Mouse (Mus musculus): ENCODE data around the gene Lzts2. TPM values are rescaled to one million over a fixed set of nuclear protein-coding genes. Genes with fewer than 3 reads are reported as not detected.
"Not testable (repeated sequence)": the region's sequence is repeated elsewhere in the genome, so short reads cannot be mapped to it uniquely, and the experiment has no call there.

Gene Lzts2
- polyA plus RNA-seq, 1 experiment from 2014 or later = 38.0 TPM

DNA sequence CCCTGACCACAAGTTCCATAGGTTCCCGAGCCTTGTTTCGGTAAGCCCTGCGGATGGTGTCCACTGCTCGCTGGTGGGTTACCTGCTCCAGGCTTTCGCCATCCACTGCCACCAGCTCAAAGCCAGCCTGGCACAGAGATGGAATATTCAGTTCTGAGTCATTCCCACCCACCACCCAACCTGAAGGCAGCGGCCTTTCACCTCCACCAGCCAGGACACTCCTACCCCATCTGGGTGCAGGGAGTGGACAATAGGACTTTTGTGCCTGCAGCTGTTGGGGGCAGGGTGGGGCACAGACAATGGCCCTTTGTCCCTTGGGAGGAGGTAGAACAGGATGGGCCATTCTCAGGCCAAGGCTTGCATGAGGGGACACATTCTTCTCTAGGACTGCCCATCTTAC is 13.6 kb downstream of the Lzts2 start:
- no peaks in the 10 kb centered on the region for H3K27me3 ChIP-seq (ENCODE audit: control insufficient read depth, insufficient read depth, low read length)
- H3K9me3 ChIP-seq (replicated peaks; ENCODE audit: control insufficient read depth, low read length) = no peaks in the 10 kb centered on the region
- H3K9ac ChIP-seq (ENCODE audit: low read length) = no peak overlapping the region
- ATAC-seq (replicated peaks; ENCODE audit: extremely low read depth, insufficient read depth, low FRiP score) = no peak
- H3K4me3 ChIP-seq (ENCODE audit: low read length) = no peak overlapping the region
- peaks cover 30% of the 10 kb centered on the region for H3K4me1 ChIP-seq (ENCODE audit: control insufficient read depth, insufficient read depth, low read length)
- WGBS = 78% methylated on average over 6 of the region's 6 CpGs
- H3K27ac ChIP-seq (ENCODE audit: low read length) = no peak overlapping the region
- H3K4me2 ChIP-seq (ENCODE audit: low read depth, low read length) = no peak overlapping the region
- H3K36me3 ChIP-seq (ENCODE audit: control insufficient read depth, insufficient read depth) = peaks cover 44% of the 10 kb centered on the region

GRCm38 (mm10) chr19:45028746-45029145 is 14.5 kb downstream of the Lzts2 start:
- 42% methylated on average over 19 of the region's 19 CpGs for WGBS
- H3K4me2 ChIP-seq (ENCODE audit: low read depth, low read length) = no peak overlapping the region

GRCm38 (mm10) chr19:45029571-45029970 is 15.4 kb downstream of the Lzts2 start:
- Histone ChIP-seq H3K27me3 (ENCODE audit: control insufficient read depth, insufficient read depth, low read length) (no peaks in the 10 kb centered on the region), H3K9ac (ENCODE audit: low read length) (no peak overlapping the region), H3K9me3 (replicated peaks; ENCODE audit: control insufficient read depth, low read length) (no peaks in the 10 kb centered on the region), H3K36me3 (ENCODE audit: control insufficient read depth, insufficient read depth) (peaks cover 34% of the 10 kb centered on the region), H3K4me2 (ENCODE audit: low read depth, low read length) (no peak overlapping the region), H3K27ac (ENCODE audit: low read length) (no peak overlapping the region), H3K4me3 (ENCODE audit: low read length) (no peak overlapping the region), H3K4me1 (ENCODE audit: control insufficient read depth, insufficient read depth, low read length) (peaks cover 30% of the 10 kb centered on the region)
- WGBS = 63% methylated on average over 9 of the region's 9 CpGs
- ATAC-seq (replicated peaks; ENCODE audit: extremely low read depth, insufficient read depth, low FRiP score) = no peak

More at GRCm38 (mm10) chr19:45028746-45029145, 14.5 kb downstream of the Lzts2 start:
- Histone ChIP-seq H3K27ac (ENCODE audit: low read length) (no peak overlapping the region), H3K9me3 (replicated peaks; ENCODE audit: control insufficient read depth, low read length) (no peaks in the 10 kb centered on the region), H3K9ac (ENCODE audit: low read length) (no peak overlapping the region), H3K36me3 (ENCODE audit: control insufficient read depth, insufficient read depth) (peaks cover 39% of the 10 kb centered on the region), H3K4me1 (ENCODE audit: control insufficient read depth, insufficient read depth, low read length) (peaks cover 30% of the 10 kb centered on the region), H3K4me3 (ENCODE audit: low read length) (no peak overlapping the region), H3K27me3 (ENCODE audit: control insufficient read depth, insufficient read depth, low read length) (no peaks in the 10 kb centered on the region)
- ATAC-seq (replicated peaks; ENCODE audit: extremely low read depth, insufficient read depth, low FRiP score) = no peak

- Histone ChIP-seq H3K4me2 (ENCODE audit: low read depth, low read length) (no peak overlapping the region), H3K4me1 (ENCODE audit: control insufficient read depth, insufficient read depth, low read length) (peaks cover 30% of the 10 kb centered on the region), H3K27me3 (ENCODE audit: control insufficient read depth, insufficient read depth, low read length) (no peaks in the 10 kb centered on the region), H3K36me3 (ENCODE audit: control insufficient read depth, insufficient read depth) (peaks cover 28% of the 10 kb centered on the region), H3K9me3 (replicated peaks; ENCODE audit: control insufficient read depth, low read length) (no peaks in the 10 kb centered on the region), H3K27ac (ENCODE audit: low read length) (no peak overlapping the region), H3K9ac (ENCODE audit: low read length) (no peak overlapping the region), H3K4me3 (ENCODE audit: low read length) (no peak overlapping the region)
- peak; percentile 18; the same call in 1 of the 2 replicates for ATAC-seq (replicated peaks; ENCODE audit: extremely low read depth, insufficient read depth, low FRiP score)
- 27% methylated on average over 8 of the region's 8 CpGs for WGBS
Observed at GRCm38 (mm10) chr19:45030111-45030510, 15.9 kb downstream of the Lzts2 start.

- Histone ChIP-seq H3K36me3 (ENCODE audit: control insufficient read depth, insufficient read depth) (peaks cover 20% of the 10 kb centered on the region), H3K4me2 (ENCODE audit: low read depth, low read length) (peak overlapping the region; percentile 67), H3K4me1 (ENCODE audit: control insufficient read depth, insufficient read depth, low read length) (peaks cover 30% of the 10 kb centered on the region), H3K9ac (ENCODE audit: low read length) (peak overlapping the region; percentile 60), H3K9me3 (replicated peaks; ENCODE audit: control insufficient read depth, low read length) (no peaks in the 10 kb centered on the region), H3K27ac (ENCODE audit: low read length) (no peak overlapping the region), H3K4me3 (ENCODE audit: low read length) (peak overlapping the region; percentile 39), H3K27me3 (ENCODE audit: control insufficient read depth, insufficient read depth, low read length) (no peaks in the 10 kb centered on the region)
- WGBS = 37% methylated on average over 20 of the region's 20 CpGs
- ATAC-seq (replicated peaks; ENCODE audit: extremely low read depth, insufficient read depth, low FRiP score) = peak; percentile 43
Observed at GRCm38 (mm10) chr19:45030746-45031693, 16.8 kb downstream of the Lzts2 start.

GRCm38 (mm10) chr19:45031780-45032179 is 17.6 kb downstream of the Lzts2 start:
- Histone ChIP-seq H3K4me2 (ENCODE audit: low read depth, low read length) (no peak overlapping the region), H3K9me3 (replicated peaks; ENCODE audit: control insufficient read depth, low read length) (no peaks in the 10 kb centered on the region), H3K27ac (ENCODE audit: low read length) (no peak overlapping the region), H3K9ac (ENCODE audit: low read length) (no peak overlapping the region), H3K4me1 (ENCODE audit: control insufficient read depth, insufficient read depth, low read length) (peaks cover 30% of the 10 kb centered on the region), H3K36me3 (ENCODE audit: control insufficient read depth, insufficient read depth) (peaks cover 12% of the 10 kb centered on the region), H3K4me3 (ENCODE audit: low read length) (no peak overlapping the region), H3K27me3 (ENCODE audit: control insufficient read depth, insufficient read depth, low read length) (no peaks in the 10 kb centered on the region)
- 18% methylated on average over 4 of the region's 4 CpGs for WGBS
- ATAC-seq (replicated peaks; ENCODE audit: extremely low read depth, insufficient read depth, low FRiP score) = peak; percentile 47; the same call in 1 of the 2 replicates

DNA sequence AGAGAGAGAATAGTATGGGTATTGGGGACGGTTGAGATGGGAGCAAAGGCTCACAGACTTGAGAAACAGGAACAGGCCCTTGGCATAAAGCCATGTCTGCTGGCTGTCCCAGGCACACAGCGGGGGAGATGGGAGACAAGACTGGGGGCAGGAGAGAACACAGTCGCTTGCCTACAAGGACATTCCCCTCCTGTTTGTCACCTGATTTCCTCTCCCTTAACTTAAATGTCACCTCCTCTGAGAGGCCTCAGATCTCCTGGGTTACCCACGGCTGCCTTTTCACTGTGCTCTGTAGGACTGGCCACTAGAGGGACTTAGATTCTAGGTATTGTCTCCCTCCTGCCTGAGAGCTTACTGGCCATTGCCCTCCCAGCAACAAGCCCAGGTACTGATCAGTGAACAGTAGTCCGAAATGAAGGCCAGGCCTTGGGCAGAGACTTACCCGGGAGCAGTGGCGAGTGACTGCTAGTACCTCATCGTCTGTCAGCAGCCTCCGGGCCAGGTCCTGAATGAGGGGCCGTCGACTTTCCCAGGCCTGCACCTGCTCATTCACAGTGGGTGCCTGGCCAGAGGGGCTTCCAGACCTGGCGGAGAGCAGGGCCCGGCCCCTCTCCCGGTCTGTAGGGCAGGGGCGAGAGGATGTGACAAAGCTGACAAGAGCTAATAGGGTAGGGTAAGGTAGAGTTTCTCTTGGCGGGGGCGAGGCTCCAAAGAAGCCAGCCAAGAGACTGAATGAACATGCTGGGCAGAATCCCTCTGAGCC is 18.5 kb downstream of the Lzts2 start:
- no peak overlapping the region for H3K27ac ChIP-seq (ENCODE audit: low read length)
- 40% methylated on average over 17 of the region's 17 CpGs for WGBS
- ATAC-seq (replicated peaks; ENCODE audit: extremely low read depth, insufficient read depth, low FRiP score) = no peak

DNA sequence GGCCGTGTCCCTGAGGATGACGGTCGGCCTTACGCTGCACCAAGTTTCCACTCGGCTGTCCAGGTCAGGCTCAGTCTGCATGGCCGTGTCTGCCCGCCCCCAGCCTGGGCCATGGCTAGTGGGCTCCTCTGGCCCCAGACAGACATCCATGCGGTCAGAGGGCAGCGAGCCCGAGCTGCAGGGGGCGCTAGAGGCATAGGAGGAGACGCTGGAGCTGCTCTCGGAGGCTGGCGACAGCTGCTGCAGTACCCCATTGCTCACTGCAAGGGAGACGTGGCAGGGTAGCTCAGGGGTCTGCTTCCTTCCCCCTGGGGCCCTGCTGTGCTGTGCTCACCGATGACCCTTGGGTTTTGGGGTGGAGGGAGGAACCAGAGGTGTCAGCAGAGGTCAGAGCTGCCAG is 22.7 kb downstream of the Lzts2 start:
- Histone ChIP-seq H3K9me3 (replicated peaks; ENCODE audit: control insufficient read depth, low read length) (no peaks in the 10 kb centered on the region), H3K4me2 (ENCODE audit: low read depth, low read length) (no peak overlapping the region), H3K4me3 (ENCODE audit: low read length) (no peak overlapping the region), H3K9ac (ENCODE audit: low read length) (no peak overlapping the region), H3K4me1 (ENCODE audit: control insufficient read depth, insufficient read depth, low read length) (peaks cover 8% of the 10 kb centered on the region), H3K27ac (ENCODE audit: low read length) (no peak overlapping the region), H3K27me3 (ENCODE audit: control insufficient read depth, insufficient read depth, low read length) (peaks cover 20% of the 10 kb centered on the region), H3K36me3 (ENCODE audit: control insufficient read depth, insufficient read depth) (no peaks in the 10 kb centered on the region)
- no peak for ATAC-seq (replicated peaks; ENCODE audit: extremely low read depth, insufficient read depth, low FRiP score)
- WGBS = 32% methylated on average over 16 of the region's 16 CpGs

More for the DNA sequence above, 18.5 kb downstream of the Lzts2 start:
- no peak overlapping the region for H3K4me2 ChIP-seq (ENCODE audit: low read depth, low read length)
- H3K36me3 ChIP-seq (ENCODE audit: control insufficient read depth, insufficient read depth) = peaks cover 6% of the 10 kb centered on the region
- H3K9me3 ChIP-seq (replicated peaks; ENCODE audit: control insufficient read depth, low read length) = no peaks in the 10 kb centered on the region
- peaks cover 26% of the 10 kb centered on the region for H3K4me1 ChIP-seq (ENCODE audit: control insufficient read depth, insufficient read depth, low read length)
- 0 out of 2 replicates have a peak overlapping the region, but pooled peaks have one; percentile 13 for H3K9ac ChIP-seq (ENCODE audit: low read length)
- H3K27me3 ChIP-seq (ENCODE audit: control insufficient read depth, insufficient read depth, low read length) = no peaks in the 10 kb centered on the region
- H3K4me3 ChIP-seq (ENCODE audit: low read length) = no peak overlapping the region

- not testable (repeated sequence) for ATAC-seq (replicated peaks; ENCODE audit: extremely low read depth, insufficient read depth, low FRiP score); H3K36me3 ChIP-seq (ENCODE audit: control insufficient read depth, insufficient read depth); H3K4me2 ChIP-seq (ENCODE audit: low read depth, low read length); H3K4me1 ChIP-seq (ENCODE audit: control insufficient read depth, insufficient read depth, low read length); H3K9ac ChIP-seq (ENCODE audit: low read length); H3K4me3 ChIP-seq (ENCODE audit: low read length); H3K27ac ChIP-seq (ENCODE audit: low read length); H3K9me3 ChIP-seq (replicated peaks; ENCODE audit: control insufficient read depth, low read length)
- 86% methylated on average over 7 of the region's 7 CpGs for WGBS
- peaks cover 24% of the 10 kb centered on the region for H3K27me3 ChIP-seq (ENCODE audit: control insufficient read depth, insufficient read depth, low read length)
Observed at GRCm38 (mm10) chr19:45038198-45038597, 24.0 kb downstream of the Lzts2 start.
